Mouse (Mus musculus) embryonic facial prominence, embryonic 12.5 days (tissue): Measurements from ENCODE around the gene Ncor2. TPM values are rescaled to one million over a fixed set of nuclear protein-coding genes. Genes with fewer than 3 reads are reported as not detected.
A peak's percentile ranks its signal among the peaks of the same experiment; 100 is the strongest.

Experiments
- ATAC-seq: fragments of 200-750 bp; cut with Nextera tagmentation; 2 replicates; pipeline ENCODE4 v1.8.0; 2017; ENCODE audit not compliant: insufficient number of reproducible peaks, insufficient read depth, low FRiP score, low TSS enrichment
- H3K27ac ChIP-seq: fragments of 300-500 bp; sonication (generic); 2 replicates; pipeline ENCODE4 v1.5.1; 2016; ENCODE audit warnings: mild to moderate bottlenecking
- H3K27me3 ChIP-seq: fragments of 300-500 bp; sonication (generic); 2 replicates; pipeline ENCODE4 v1.6.1; 2016; ENCODE audit warnings: mild to moderate bottlenecking, moderate library complexity
- H3K36me3 ChIP-seq: fragments of 300-500 bp; sonication (generic); 2 replicates; pipeline ENCODE4 v1.6.1; 2016; ENCODE audit warnings: mild to moderate bottlenecking
- H3K4me1 ChIP-seq: fragments of 300-500 bp; sonication (generic); 2 replicates; pipeline ENCODE4 v1.6.1; 2016
- H3K4me2 ChIP-seq: fragments of 300-500 bp; sonication (generic); replicated peaks from 2 replicates; pipeline ENCODE4 v1.6.1; 2016; ENCODE audit warnings: mild to moderate bottlenecking, moderate library complexity
- H3K4me3 ChIP-seq: fragments of 300-500 bp; sonication (generic); 2 replicates; pipeline ENCODE4 v1.5.1; 2016; ENCODE audit warnings: mild to moderate bottlenecking
- H3K9ac ChIP-seq: fragments of 300-500 bp; sonication (generic); 2 replicates; pipeline ENCODE4 v1.6.1; 2016; ENCODE audit warnings: mild to moderate bottlenecking, moderate library complexity
- H3K9me3 ChIP-seq: fragments of 300-500 bp; sonication (generic); 2 replicates; pipeline ENCODE4 v1.6.1; 2016; ENCODE audit warnings: mild to moderate bottlenecking, moderate library complexity
- WGBS: fragments of 180-500 bp; shearing (Covaris S2); methylation state at CpG from one replicate; pipeline ENCODE4 v1.1.7; 2016; 5-methylcytosine and 5-hydroxymethylcytosine counted together
- polyA plus RNA-seq: library from polyadenylated mRNA; unstranded; fragments of >200 nt; fragmentation: Nextera tagmentation; extraction: Ambion mirVana; gene quantifications from 2 replicates; pipeline ENCODE4 v1.2.1, GENCODE M21; 2016

The Ncor2 gene
- polyA plus RNA-seq: 31.6 and 33.4 TPM in 2 replicates

DNA sequence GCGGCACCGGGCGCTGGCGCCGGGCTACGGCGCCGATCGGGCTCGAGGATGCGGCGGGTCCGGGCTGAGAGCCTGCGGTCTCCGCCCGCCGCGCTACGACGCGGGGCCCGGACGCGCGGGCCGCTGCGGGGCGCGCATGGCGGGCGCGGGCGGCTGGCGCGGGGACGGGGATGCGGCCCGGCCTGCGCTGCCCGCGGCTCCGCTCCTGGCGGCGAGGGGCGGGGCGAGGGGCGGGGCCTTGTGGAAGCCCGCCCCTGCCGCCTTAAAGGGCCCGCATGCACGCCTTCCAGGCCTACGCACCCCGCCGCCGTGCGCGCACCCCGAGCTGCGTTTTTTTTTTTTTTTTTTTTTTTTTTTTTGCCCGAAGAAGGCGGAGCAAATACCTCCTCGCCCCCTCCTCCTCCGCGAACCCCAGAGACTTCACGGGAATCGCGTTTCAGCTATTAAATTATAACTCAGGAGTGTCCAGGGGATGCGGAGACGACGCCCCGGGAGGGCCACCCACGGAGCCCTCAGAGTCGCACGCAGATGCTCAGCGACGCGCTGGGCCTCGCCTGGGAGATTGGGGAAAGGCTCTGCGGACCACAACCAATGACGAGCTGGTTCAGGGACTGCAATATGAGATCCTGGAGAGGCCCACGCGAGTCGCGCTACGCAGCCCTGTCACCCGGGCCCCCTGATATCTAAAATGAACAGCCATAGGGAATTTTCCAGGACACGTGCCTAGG lies at the start of gene Ncor2:
Gene Ncor2 (minus strand): TSS at position 213 of the 728 bp plus-strand sequence.
- Histone ChIP-seq H3K4me1 (peaks cover 50% of the 10 kb centered on the region), H3K27me3 (no peaks in the 10 kb centered on the region), H3K27ac (peak within 1 kb of the TSS; percentile 96), H3K4me3 (peak within 1 kb of the TSS; percentile 66), H3K36me3 (no peaks in the 10 kb centered on the region), H3K9me3 (no peaks in the 10 kb centered on the region), H3K4me2 (peak within 1 kb of the TSS; percentile 83), H3K9ac (peak within 1 kb of the TSS; percentile 95)
- ATAC-seq: peak; percentile 77
- under 1% methylated on average over 76 of the region's 87 CpGs for WGBS

DNA sequence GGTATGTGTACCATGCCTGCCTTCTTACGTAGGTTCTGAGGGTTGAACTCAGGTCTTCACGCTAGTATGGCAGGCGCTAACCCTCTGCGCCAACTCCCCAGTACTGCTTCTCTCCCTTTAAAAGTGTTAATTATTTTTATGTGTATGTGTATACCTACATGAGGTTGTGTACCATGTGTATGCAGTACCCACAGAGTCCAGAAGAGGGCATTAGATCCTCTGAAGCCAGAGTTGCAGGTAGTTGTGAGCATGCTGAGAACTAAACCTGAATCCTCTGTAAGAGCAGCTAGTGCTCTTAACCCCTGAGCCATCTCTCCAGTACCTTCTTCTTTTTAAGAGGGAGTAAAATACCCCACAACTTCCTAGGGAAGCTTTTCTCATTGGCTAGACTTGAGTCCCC lies 48.7 kb upstream of the Ncor2 start:
- no peak overlapping the region for H3K4me3 ChIP-seq

DNA sequence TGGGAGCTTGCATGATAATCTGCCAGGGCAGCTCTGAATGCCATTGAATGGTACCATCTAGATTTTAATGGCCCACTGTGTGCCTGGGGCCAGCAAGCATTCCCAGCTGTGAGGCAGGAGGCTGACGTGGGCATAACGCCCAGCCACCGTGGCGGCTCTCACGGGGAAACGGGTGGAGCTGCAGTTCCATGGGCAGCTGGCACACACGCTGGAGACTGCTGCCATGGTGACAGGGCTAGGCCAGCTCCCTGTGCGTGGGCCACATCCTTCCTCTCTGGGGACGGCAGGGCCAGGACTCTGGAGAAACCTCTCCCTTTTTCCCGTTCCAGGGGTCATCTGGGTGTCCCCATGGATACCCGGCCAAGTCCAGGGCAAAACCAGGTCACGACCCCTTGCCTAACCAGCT lies 47.2 kb upstream of the Ncor2 start:
- no peak for ATAC-seq
- WGBS: 70% methylated on average over 12 of the region's 12 CpGs

More for the DNA sequence above, 48.7 kb upstream of the Ncor2 start:
- Histone ChIP-seq H3K4me2 (no peak overlapping the region), H3K9me3 (0 out of 2 replicates have a peak, but pooled peaks cover 6% of the 10 kb centered on the region), H3K4me1 (no peaks in the 10 kb centered on the region), H3K27me3 (no peaks in the 10 kb centered on the region), H3K36me3 (no peaks in the 10 kb centered on the region), H3K9ac (no peak overlapping the region), H3K27ac (no peak overlapping the region)
- 98% methylated on average over 4 of the region's 4 CpGs for WGBS
- ATAC-seq: no peak

DNA sequence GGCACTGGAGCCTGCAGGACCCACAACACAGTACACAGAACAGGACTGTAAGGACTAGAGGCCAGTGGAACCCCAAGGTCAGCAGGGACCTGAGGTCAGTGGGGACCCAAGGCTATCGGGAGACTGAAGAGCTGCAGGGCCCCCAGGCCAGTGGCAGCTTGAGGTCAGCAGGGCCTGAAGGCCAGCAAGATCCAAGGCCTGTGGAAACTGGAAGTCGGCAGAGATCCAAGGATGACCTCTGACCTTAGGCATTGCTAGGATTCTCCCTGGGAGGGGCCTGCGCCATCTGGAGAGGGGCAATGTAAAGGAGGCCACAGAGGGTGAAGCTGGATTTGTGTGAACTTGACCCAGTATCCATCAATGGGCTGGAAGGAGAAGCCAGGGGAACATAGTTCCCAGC lies 45.9 kb upstream of the Ncor2 start:
- Histone ChIP-seq H3K27me3 (no peaks in the 10 kb centered on the region), H3K27ac (no peak overlapping the region), H3K4me1 (no peaks in the 10 kb centered on the region), H3K9me3 (0 out of 2 replicates have a peak, but pooled peaks cover 6% of the 10 kb centered on the region), H3K4me3 (no peak overlapping the region), H3K36me3 (no peaks in the 10 kb centered on the region), H3K9ac (no peak overlapping the region), H3K4me2 (no peak overlapping the region)
- WGBS: 27% methylated on average over 3 of the region's 3 CpGs
- no peak for ATAC-seq

More for the DNA sequence above, 47.2 kb upstream of the Ncor2 start:
- H3K9me3 ChIP-seq: 0 out of 2 replicates have a peak, but pooled peaks cover 6% of the 10 kb centered on the region
- no peak overlapping the region for H3K9ac ChIP-seq
- no peak overlapping the region for H3K4me3 ChIP-seq
- no peak overlapping the region for H3K27ac ChIP-seq
- H3K4me2 ChIP-seq: no peak overlapping the region
- no peaks in the 10 kb centered on the region for H3K27me3 ChIP-seq
- no peaks in the 10 kb centered on the region for H3K36me3 ChIP-seq
- H3K4me1 ChIP-seq: no peaks in the 10 kb centered on the region

DNA sequence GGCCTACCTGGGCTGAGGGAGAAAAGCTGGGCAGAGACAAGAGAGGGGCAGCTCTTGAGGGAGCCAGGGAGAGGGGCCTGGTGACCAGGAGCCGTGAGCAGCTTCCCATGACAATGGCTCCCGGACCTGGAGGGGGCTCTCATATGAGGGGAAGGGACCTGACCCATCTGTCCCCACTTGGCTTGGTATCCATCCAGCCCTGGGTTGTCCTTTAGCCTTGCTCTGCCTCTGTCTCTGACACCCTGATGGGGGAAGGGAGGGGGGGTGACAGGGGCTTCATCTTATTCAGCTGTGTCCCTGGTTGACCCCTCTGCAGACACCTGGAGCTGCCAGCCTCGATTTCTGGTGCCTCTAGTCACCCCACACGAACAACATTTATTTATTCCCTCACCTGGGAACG lies 44.9 kb upstream of the Ncor2 start:
- Histone ChIP-seq H3K4me2 (no peak overlapping the region), H3K27me3 (no peaks in the 10 kb centered on the region), H3K4me1 (no peaks in the 10 kb centered on the region), H3K36me3 (no peaks in the 10 kb centered on the region), H3K27ac (no peak overlapping the region), H3K4me3 (no peak overlapping the region), H3K9me3 (0 out of 2 replicates have a peak, but pooled peaks cover 6% of the 10 kb centered on the region), H3K9ac (no peak overlapping the region)
- ATAC-seq: no peak
- WGBS: 62% methylated on average over 5 of the region's 5 CpGs

DNA sequence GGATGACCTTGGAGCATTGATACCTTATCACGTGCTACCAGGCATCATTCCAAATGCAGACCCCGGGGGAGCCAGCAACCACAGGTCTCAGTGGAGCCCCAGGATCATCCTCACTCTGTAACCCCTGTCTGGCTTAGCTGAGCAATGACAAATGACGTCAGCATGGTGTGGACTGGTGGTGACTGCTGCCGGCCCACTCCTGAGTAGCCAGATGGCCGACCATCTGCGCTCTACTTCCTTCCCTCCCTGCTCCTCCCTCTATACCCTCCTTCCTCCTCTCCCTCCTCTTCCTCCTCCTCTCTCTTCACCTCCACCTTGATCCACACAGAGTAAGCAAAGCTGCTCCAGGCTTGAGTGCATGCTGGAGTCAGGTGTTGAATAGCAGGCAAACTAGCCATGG lies 43.7 kb upstream of the Ncor2 start:
- ATAC-seq: no peak
- Histone ChIP-seq H3K36me3 (no peaks in the 10 kb centered on the region), H3K9ac (no peak overlapping the region), H3K27ac (no peak overlapping the region), H3K4me2 (no peak overlapping the region), H3K27me3 (no peaks in the 10 kb centered on the region; the same call in 1 of the 2 replicates), H3K9me3 (0 out of 2 replicates have a peak, but pooled peaks cover 4% of the 10 kb centered on the region), H3K4me1 (0 out of 2 replicates have a peak, but pooled peaks cover 3% of the 10 kb centered on the region), H3K4me3 (no peak overlapping the region)
- WGBS: 68% methylated on average over 6 of the region's 6 CpGs

DNA sequence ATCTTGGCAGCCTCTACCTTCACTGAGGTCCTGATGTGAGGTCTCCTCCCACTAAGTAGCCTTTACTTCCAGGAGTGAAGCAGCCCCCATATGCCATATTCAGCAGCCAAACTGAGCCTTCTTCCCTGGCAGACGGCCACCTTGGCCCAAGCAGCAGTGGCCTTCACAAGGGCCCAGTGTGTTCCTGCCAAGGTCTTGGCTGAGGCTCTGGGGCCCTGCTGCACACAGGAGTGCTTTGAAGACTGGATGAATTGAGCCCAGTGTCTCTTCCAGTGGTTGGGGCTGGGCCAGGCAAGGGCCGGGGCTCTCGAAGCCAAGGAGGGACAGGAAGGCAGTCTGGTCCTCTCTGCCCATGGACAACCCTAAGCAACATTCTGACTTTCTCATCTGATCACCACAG lies 42.8 kb upstream of the Ncor2 start:
- Histone ChIP-seq H3K27me3 (no peaks in the 10 kb centered on the region; the same call in 1 of the 2 replicates), H3K9ac (no peak overlapping the region), H3K27ac (no peak overlapping the region), H3K4me3 (no peak overlapping the region), H3K36me3 (no peaks in the 10 kb centered on the region), H3K9me3 (no peaks in the 10 kb centered on the region), H3K4me1 (0 out of 2 replicates have a peak, but pooled peaks cover 3% of the 10 kb centered on the region), H3K4me2 (no peak overlapping the region)
- WGBS: 64% methylated on average over 3 of the region's 3 CpGs
- ATAC-seq: no peak

DNA sequence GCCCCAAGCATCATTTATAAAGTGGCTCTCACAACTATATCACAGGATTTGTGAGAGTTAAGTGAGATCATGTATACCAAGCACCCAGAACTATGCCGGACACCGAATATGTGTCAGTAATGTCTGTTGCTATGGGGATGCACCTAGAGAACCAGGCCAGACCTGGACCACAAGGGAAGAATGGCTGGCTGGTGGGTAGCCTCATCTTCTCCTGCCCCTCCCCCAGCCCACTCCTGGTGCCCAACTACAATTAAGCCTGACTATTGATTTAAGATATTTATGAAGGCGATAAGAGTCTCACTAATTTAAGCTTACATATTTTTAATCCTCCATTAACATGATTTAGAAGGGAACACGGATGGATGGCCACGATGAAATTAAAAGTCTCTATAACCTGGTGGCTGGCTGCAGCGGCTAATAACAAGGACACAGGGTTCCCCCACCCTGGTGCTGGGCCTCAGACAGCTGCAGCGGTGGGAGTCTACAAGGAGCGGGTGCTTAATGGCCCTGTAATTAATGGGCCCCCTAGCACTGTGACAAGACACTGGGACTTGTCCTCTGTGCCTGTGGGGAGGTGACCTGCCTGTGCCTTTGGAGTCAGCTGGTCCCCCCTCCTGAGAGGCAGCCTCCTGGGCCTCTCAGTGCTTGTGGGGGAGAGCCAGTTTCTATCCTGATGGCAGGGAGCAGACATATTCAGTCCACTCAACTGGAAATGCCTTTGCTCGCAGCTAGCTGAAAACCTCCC lies 38.6 kb upstream of the Ncor2 start:
- H3K27ac ChIP-seq: peak overlapping the region; percentile 36; the same call in 1 of the 2 replicates
- H3K4me1 ChIP-seq: peaks cover 16% of the 10 kb centered on the region
- H3K4me3 ChIP-seq: no peak overlapping the region
- H3K9ac ChIP-seq: no peak overlapping the region
- H3K36me3 ChIP-seq: no peaks in the 10 kb centered on the region
- no peaks in the 10 kb centered on the region for H3K9me3 ChIP-seq
- ATAC-seq: no peak
- no peak overlapping the region for H3K4me2 ChIP-seq
- no peaks in the 10 kb centered on the region; the same call in 1 of the 2 replicates for H3K27me3 ChIP-seq
- 66% methylated on average over 9 of the region's 9 CpGs for WGBS

DNA sequence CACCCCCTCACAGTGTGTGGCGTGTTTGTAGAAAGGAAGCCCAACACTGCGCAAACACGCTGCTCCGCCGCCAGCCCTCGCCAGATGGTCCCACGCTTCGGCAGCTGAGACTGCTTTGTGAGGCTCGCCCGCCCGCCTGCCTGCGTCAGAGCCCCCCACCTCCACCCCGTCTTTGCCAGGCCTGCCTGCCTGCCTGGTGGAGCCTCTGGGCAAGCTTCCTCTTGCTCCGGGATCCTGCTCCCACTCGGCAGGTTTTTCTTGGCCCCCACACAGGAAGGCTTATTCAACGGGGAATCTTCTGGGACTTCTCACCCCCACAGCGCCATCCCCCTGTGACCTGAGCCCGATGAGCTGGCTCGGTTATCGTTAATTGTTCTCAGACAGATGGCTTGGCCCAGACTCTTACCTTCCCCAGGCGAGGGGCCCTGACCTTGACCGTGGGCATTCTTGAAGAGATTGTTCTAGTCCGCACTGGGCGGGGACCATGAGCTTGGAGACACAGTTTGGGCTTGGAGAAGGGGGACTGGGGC lies 37.0 kb upstream of the Ncor2 start:
- peak overlapping the region; percentile 46 for H3K4me2 ChIP-seq
- H3K27ac ChIP-seq: peak overlapping the region; percentile 87
- H3K36me3 ChIP-seq: no peaks in the 10 kb centered on the region
- H3K9me3 ChIP-seq: no peaks in the 10 kb centered on the region
- no peaks in the 10 kb centered on the region; the same call in 1 of the 2 replicates for H3K27me3 ChIP-seq
- H3K4me3 ChIP-seq: peak overlapping the region; percentile 15; the same call in 1 of the 2 replicates
- 3% methylated on average over 24 of the region's 24 CpGs for WGBS
- peak overlapping the region; percentile 34 for H3K9ac ChIP-seq
- ATAC-seq: peak; percentile 80
- H3K4me1 ChIP-seq: peaks cover 16% of the 10 kb centered on the region

DNA sequence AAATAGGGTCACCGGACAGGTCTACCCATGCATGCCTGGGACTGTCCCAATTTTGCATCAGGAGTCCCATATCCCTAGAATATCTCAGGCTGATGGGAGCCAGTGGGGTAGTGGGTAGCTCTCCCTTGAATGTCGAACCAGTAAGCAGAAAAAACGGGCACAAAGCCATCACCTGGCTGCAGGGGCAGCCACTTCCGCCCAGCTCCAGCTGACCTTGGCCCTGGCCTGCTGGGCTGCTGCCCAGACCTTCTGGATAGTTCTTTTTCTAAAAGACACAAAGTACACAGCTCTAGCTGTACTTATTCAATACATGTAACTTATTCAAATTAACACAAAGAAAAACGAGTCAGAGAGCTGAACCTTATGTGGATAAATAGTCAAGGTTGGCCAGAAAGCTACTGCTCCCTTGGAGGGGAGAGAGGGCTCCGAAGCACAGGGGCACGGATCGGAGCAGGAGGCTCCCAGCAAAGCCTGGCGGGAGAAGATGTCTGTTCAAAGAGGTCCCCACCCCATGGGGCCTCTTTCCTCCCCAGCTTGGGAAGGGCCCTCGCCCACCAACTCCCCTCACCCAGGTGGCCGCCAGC lies 36.4 kb upstream of the Ncor2 start:
- peak overlapping the region; percentile 34; the same call in 1 of the 2 replicates for H3K9ac ChIP-seq
- no peak for ATAC-seq

DNA sequence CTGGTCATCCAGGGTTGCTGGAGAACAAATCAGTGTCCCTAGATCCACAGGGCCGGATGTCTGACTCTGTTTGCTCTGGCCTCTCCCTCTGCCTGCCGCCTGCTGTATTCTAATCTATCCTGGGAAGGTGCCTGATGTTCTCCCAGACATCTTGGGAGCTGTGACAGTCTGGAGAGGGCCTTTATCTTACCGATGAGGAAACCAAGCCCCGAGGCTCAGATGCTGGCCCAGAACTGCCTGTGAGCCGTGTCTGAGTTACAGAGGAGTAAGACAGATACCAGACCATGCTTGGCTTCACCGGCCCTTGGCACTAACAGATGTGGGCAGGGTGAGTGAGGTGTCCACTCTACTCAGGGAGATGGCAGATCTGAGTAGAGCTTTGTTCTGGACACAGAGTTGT lies 35.0 kb upstream of the Ncor2 start:
- WGBS: 86% methylated on average over 6 of the region's 6 CpGs

More for the DNA sequence above, 36.4 kb upstream of the Ncor2 start:
- H3K4me3 ChIP-seq: peak overlapping the region; percentile 15; the same call in 1 of the 2 replicates
- WGBS: 18% methylated on average over 11 of the region's 11 CpGs
- H3K27ac ChIP-seq: peak overlapping the region; percentile 87
- peak overlapping the region; percentile 46 for H3K4me2 ChIP-seq
- no peaks in the 10 kb centered on the region for H3K36me3 ChIP-seq
- no peaks in the 10 kb centered on the region for H3K9me3 ChIP-seq
- H3K27me3 ChIP-seq: no peaks in the 10 kb centered on the region; the same call in 1 of the 2 replicates
- peaks cover 16% of the 10 kb centered on the region for H3K4me1 ChIP-seq

More for the DNA sequence above, 35.0 kb upstream of the Ncor2 start:
- ATAC-seq: no peak
- Histone ChIP-seq H3K4me1 (peaks cover 16% of the 10 kb centered on the region), H3K9me3 (no peaks in the 10 kb centered on the region), H3K4me2 (no peak overlapping the region), H3K27me3 (no peaks in the 10 kb centered on the region; the same call in 1 of the 2 replicates), H3K36me3 (no peaks in the 10 kb centered on the region), H3K4me3 (no peak overlapping the region), H3K27ac (no peak overlapping the region), H3K9ac (no peak overlapping the region)
